Mouse (Mus musculus) embryonic facial prominence, embryonic 10.5 days (tissue): ENCODE measurements around the gene Socs3. TPM values are rescaled to one million over a fixed set of nuclear protein-coding genes. Genes with fewer than 3 reads are reported as not detected.

Experiments used
- DNase-seq: peaks from one replicate; pipeline ENCODE4 v3.0.0-alpha.2; 2017; ENCODE audit warnings: low spot score
- H3K27ac ChIP-seq: fragments of 300-500 bp; sonication (generic); replicated peaks from 2 replicates; pipeline ENCODE4 v1.5.1; 2016; ENCODE audit warnings: mild to moderate bottlenecking
- H3K27me3 ChIP-seq: fragments of 300-500 bp; sonication (generic); replicated peaks from 2 replicates; pipeline ENCODE4 v1.6.1; 2016; ENCODE audit warnings: low read depth, mild to moderate bottlenecking; ENCODE audit not compliant: poor library complexity, severe bottlenecking
- H3K36me3 ChIP-seq: fragments of 300-500 bp; sonication (generic); replicated peaks from 2 replicates; pipeline ENCODE4 v1.6.1; 2016; ENCODE audit warnings: mild to moderate bottlenecking, moderate library complexity
- H3K4me1 ChIP-seq: fragments of 300-500 bp; sonication (generic); 2 replicates; pipeline ENCODE4 v1.6.1; 2016
- H3K4me3 ChIP-seq: fragments of 300-500 bp; sonication (generic); 2 replicates; pipeline ENCODE4 v1.5.1; 2016; ENCODE audit warnings: mild to moderate bottlenecking, moderate library complexity
- H3K9me3 ChIP-seq: fragments of 300-500 bp; sonication (generic); 2 replicates; pipeline ENCODE4 v1.6.1; 2016; ENCODE audit warnings: mild to moderate bottlenecking
- WGBS: fragments of 180-500 bp; shearing (Covaris S2); methylation state at CpG from one replicate; pipeline ENCODE4 v1.1.7; 2016; 5-methylcytosine and 5-hydroxymethylcytosine counted together
- microRNA-seq: library from miRNA; unstranded; fragments of <30 nt; microRNA quantifications from one replicate; pipeline ENCODE4, GENCODE M21; 2017
- polyA plus RNA-seq: library from polyadenylated mRNA; unstranded; fragments of >200 nt; fragmentation: Nextera tagmentation; extraction: Ambion mirVana; gene quantifications from 2 replicates; pipeline ENCODE4 v1.2.1, GENCODE M21; 2016

The Socs3 gene
- polyA plus RNA-seq, 1 experiment from 2014 or later = 16.7 TPM

GRCm38 (mm10) chr11:117918541-117918940 lies 51.3 kb downstream of the Socs3 start:
- DNase-seq = no peak
- H3K9me3 ChIP-seq = peaks cover 9% of the 10 kb centered on the region; the same call in 1 of the 2 replicates
- peaks cover 33% of the 10 kb centered on the region for H3K4me1 ChIP-seq
- no peak overlapping the region for H3K4me3 ChIP-seq
- H3K27ac ChIP-seq = 0 out of 2 replicates have a peak overlapping the region, but pooled peaks have one; percentile 5
- H3K27me3 ChIP-seq = peaks cover 23% of the 10 kb centered on the region
- no peaks in the 10 kb centered on the region for H3K36me3 ChIP-seq
- 79% methylated on average over 11 of the region's 11 CpGs for WGBS

Small RNA genes lying within 50 kb of the gene (microRNA-seq; reads per million reads assigned to microRNA genes)
- not detected for gene Mir6933

Other genes with a start within 250 kb of the Socs3 start
- gene Tmc8, start 188.0 kb downstream of the Socs3 start, polyA plus RNA-seq = 1.2 and 1.4 TPM in 2 replicates
- 16.6 and 19.8 TPM in 2 replicates for gene Tmc6, start 187.8 kb downstream of the Socs3 start, polyA plus RNA-seq
- 0.69 and 1.4 TPM in 2 replicates for gene 6030468B19Rik, start 172.4 kb downstream of the Socs3 start, polyA plus RNA-seq
- gene Gm20708, start 160.4 kb downstream of the Socs3 start, polyA plus RNA-seq = 0.28 and 0.41 TPM in 2 replicates
- 27.7 and 29.9 TPM in 2 replicates for gene Syngr2, start 160.4 kb downstream of the Socs3 start, polyA plus RNA-seq
- gene Afmid, start 144.1 kb downstream of the Socs3 start, polyA plus RNA-seq = 3.5 and 4.8 TPM in 2 replicates
- 156 and 161 TPM in 2 replicates for gene Tk1, start 144.0 kb downstream of the Socs3 start, polyA plus RNA-seq
- 405 and 416 TPM in 2 replicates for gene Birc5, start 120.8 kb downstream of the Socs3 start, polyA plus RNA-seq
- gene Tmem235, start 109.3 kb downstream of the Socs3 start, polyA plus RNA-seq = 0.10 TPM in 1 of 2 replicates, not detected in the other
- 2.5 and 3.1 TPM in 2 replicates for gene Tha1, start 96.6 kb downstream of the Socs3 start, polyA plus RNA-seq
- 43.5 and 44.6 TPM in 2 replicates for gene Pgs1, start 16.2 kb upstream of the Socs3 start, polyA plus RNA-seq
- gene Dnah17, start 160.6 kb upstream of the Socs3 start, polyA plus RNA-seq = 0.17 and 0.19 TPM in 2 replicates